Mouse (Mus musculus) small intestine, adult 2 months (tissue): ENCODE results near the gene Fgfr4.

ENCODE experiments used
- CTCF ChIP-seq: fragments of 200-500 bp; IDR thresholded peaks from 2 replicates; pipeline ENCODE4 v1.5.1; 2012; ENCODE audit warnings: low read depth, mild to moderate bottlenecking, control low read depth, inconsistent platforms, low read length, moderate library complexity, mixed read lengths; ENCODE audit not compliant: insufficient replicate concordance, insufficient read length; ENCODE audit errors: extremely low read depth
- POLR2A ChIP-seq: fragments of 200-500 bp; IDR thresholded peaks from 2 replicates; pipeline ENCODE4 v1.6.1; 2012; ENCODE audit warnings: low read depth, mild to moderate bottlenecking, control low read depth, inconsistent platforms, low read length, moderate library complexity

DNA sequence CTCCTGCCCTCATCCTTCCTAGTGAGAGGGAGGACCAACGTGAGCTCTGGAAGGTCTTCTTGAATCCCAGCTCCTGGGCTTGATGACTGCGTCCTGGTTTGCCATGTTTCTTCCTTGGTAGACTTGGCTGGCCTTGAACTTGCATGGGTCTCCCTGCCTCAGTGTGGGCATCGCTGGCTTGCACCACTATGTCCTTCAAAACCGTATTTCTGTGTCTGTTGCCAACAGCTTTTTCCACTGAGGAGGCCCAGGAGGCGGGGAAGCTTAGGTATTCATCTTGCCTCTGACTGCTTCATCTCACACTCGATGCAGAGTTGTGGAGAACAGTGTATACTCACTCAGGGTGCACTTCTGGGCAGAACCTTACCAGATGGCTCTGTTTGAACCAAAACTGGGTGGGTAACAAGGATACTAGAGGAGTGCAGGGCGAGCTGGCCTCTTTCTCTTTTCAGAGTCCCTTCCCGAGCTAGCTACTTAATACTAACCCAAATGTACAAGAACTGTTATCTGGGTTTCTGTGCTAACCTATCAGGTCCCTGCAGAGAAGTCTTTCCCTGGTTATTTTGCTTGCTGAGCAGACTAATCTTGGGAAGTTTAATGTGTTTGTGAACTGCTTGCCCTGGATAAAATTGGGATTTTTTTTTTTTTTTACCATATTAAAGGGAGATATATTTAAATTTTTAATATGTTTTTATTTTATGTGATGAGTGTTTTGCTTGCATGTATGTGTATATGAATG is 46.3 kb upstream of the Fgfr4 start:
- no peak for TF ChIP-seq CTCF
- no peak for TF ChIP-seq POLR2A
